Mouse (Mus musculus) CD4-positive, CD25-positive, alpha-beta regulatory T cell, adult 4 months (primary cell): Measurements from ENCODE around the gene Tmed1. TPM values are rescaled to one million over a fixed set of nuclear protein-coding genes. Genes with fewer than 3 reads are reported as not detected.
"Not testable (repeated sequence)": the region's sequence is repeated elsewhere in the genome, so short reads cannot be mapped to it uniquely, and the experiment has no call there.

ENCODE experiments used
- ATAC-seq: one replicate; pipeline ENCODE4 v1.8.0; 2017
- polyA plus RNA-seq, 2 experiments: library from polyadenylated mRNA; unstranded; fragments of 100-300 nt; shearing (Covaris generic); gene quantifications; one replicate each; pipeline ENCODE4 v1.2.1; 2017

Tmed1 gene
- polyA plus RNA-seq, 2 experiments from 2014 or later, result 6.4 to 8.2 TPM

DNA sequence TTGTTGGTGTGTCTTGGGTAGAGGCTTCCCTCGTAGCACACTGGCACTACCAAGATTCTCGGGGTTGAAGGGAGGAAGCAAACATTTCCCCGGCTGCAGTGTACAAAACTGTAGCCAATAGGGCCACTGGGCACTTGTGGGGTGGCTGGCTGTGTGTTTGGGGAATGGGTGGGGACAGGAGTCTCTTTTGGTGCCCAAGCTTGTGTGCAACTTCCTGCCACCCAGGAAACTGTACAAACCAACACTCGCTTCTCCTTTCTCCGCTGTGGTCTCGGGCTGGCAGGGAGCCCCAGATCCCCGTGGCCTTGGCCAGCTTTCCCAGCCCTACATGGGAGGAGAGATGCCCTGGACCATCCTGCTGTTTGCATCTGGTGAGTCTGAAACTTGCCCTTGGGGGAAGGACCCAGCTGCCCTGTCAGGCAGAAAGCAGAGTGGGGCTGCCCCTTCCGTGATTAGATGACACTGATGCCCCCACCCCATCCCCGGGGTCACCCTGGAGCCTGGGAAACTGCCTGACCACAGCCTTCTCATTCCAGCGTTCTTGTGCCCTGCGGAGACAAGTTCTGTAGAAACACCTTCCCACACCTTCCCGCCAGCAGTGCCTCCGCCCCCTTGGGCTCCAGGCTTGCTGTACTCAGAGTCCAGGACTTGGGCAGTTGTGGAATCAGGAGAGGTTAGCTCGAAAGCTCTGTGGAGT lies 16.0 kb upstream of the Tmed1 start, which contains the start of gene AB124611:
Gene AB124611 (plus strand): TSS at position 240 of the 697 bp plus-strand sequence.
- ATAC-seq, result peak; percentile 88

- no peak for ATAC-seq
Measured at GRCm38 (mm10) chr9:21525142-21525936, 15.3 kb upstream of the Tmed1 start.

- ATAC-seq, result not testable (repeated sequence)
Measured at GRCm38 (mm10) chr9:21518690-21519089, 8.6 kb upstream of the Tmed1 start.

DNA sequence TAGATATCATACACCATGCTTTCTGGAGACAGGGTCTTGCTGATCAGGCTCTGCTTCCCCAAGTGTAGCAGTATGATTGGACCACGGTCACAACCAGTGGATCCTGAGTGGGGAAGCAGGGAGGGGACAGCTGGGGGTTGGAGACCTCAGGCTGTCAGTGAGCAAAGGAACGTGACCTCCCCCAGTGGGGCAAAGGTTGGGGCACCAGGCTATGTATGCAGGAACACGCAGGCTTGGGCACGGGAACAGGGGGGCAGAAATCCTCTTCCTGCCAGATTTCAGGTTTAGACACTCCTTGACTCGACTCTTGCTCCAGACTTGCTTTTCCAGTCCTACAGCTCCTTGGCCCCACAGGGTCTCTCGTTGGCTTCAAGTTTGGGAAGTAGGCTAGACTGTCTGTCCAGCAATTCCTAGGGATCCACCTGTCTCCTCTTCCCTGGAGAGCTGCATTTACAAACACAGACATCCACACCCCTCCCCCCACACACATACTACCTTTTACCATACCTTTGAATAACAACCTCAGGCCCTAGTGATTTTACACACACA lies 8.0 kb upstream of the Tmed1 start:
- ATAC-seq, result no peak

GRCm38 (mm10) chr9:21513466-21513865 lies 3.4 kb upstream of the Tmed1 start:
- ATAC-seq, result no peak

GRCm38 (mm10) chr9:21511052-21511451 lies 1.0 kb upstream of the Tmed1 start:
- ATAC-seq, result no peak

DNA sequence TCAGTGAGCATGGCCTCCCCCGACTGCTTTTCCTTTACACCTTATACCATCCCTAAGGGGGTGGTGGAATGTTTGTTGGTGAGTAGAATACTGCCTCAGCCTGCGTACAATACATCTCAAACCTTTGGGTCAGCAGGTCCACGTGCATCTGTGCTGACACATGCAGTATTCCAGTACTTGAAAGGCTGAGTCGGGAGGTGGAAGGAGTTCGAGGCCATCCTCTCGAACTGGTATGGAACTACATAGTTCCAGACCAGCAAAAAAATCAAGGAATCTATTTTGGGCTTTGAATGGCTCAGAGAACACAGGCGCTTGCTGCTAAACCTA lies 600 bp upstream of the Tmed1 start:
- ATAC-seq, result no peak

DNA sequence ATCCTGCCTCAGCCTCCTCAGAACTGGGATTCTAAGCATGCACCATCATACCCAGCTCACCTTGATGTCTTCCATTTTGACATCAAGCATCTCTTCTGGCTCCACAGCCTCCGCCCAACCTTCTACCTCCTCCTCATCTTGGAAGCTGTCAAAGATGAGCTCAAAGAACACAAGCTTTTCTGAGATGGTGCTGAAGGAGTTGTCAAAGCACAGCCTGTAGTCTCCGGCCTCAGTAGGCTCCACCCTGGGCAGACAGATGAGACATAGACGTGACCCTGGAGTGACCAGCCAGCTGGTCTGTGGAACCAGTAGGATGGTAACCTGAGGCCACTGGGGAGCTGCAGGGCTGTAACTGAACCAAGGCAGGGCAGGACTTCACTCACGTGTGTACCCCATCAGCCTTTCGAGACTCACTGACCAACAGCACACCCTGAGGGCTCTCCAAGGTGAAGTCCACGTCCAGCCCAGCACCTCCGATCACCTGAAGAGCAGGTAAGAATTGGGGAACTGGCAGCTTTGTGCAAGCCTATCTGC lies 1.1 kb downstream of the Tmed1 start:
- ATAC-seq, result no peak

GRCm38 (mm10) chr9:21507753-21508430 lies 2.2 kb downstream of the Tmed1 start:
- no peak for ATAC-seq

DNA sequence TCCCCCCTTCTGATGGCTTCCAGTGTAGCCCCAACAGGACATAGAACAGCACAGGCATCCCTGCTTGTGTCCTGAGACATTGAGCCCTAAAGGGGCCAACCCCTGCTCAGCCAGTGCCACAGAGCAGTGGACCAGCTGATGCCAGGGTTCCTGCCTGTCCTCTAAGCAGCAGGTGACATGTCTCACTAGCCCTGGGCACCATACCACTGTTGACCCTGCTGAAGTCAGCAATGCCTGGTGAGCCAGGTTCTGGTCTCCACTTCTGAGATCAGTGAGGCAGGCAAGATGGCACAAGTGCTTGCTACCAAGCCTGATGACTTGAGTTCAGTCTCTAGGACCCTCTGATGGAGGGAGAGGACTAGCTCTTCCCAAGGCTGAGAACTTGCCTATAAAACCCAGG lies 4.3 kb downstream of the Tmed1 start:
- ATAC-seq, result no peak

- no peak for ATAC-seq
Measured at GRCm38 (mm10) chr9:21503352-21503751, 6.7 kb downstream of the Tmed1 start.

- no peak for ATAC-seq
Measured at GRCm38 (mm10) chr9:21498284-21498902, 11.7 kb downstream of the Tmed1 start.

DNA sequence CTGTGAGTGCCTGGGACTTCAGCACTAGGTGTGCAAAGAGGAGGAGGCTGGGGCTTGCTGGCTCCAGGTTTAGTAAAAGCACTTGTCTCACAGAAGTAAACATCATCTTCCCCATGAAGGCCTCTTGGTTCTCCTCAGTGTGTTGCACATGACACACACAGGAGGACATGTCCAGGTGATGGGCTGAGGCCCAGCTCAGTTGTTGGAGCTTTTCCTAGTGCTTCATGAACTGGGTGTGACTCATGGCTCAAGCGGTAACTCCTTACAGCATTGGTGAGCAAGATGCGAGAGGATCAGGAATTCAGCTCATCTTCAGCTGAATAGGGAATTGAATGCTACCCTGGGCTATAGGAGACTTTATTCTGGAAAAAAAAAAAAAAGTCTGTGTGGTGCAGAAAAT lies 12.4 kb downstream of the Tmed1 start:
- ATAC-seq, result no peak

DNA sequence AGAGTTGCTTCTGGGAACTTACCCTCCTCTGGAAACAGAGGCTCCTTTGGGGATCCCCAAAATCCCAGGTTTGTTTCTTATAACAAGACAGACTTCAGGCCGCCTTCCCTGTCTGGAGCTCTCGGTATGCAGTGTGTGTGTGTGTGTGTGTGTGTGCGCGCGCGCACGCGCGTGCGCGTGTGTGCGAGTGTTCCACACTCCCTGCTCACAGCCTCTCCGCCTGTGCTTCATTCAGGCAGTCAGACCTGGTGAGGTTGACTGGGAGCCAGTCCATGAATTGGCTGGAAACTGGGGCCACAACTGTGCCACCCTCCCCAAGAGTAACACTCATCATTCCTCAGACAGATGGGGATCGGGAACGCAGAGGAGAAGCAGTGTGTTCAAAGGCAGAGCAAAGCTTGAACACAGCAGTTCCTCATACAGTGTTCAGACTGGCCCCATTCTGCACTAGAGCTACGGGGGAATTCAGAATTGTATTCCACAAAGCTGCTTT lies 13.0 kb downstream of the Tmed1 start:
- ATAC-seq, result no peak

DNA sequence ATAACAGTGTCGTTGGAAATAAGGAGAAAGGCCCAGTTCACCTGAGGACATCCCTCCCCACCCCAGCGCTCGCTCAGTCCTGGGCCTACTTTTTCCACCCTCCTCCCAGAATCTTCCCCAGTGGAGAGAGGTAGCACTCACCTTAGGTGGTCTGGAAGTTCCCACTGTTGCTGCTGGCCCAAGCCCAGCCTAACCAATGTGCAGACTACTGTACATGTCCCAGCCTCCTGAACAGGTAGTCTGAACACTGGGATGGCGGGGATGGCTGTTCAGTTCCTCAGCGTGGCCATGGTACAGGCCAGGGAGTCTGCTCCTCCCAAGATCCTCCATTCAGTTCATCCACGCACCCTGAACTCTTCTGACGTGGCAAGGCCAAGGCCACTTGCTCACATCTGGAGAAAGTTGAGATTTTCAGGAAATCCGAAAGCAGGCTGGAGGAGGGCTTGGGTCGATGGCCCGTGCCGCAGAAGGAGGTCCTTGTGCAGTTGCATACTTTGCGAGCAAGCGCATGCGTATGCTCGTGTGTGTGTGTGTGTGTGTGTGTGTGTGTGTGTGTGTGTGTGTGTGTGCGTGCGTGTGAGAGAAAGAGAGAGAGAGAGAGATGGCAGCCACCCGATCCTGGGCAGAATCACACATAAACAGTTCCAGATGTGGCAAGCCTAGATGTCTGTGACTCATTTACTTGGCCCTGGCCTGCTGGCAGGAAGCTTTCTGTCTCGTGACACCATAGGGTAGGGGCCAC lies 13.6 kb downstream of the Tmed1 start:
- ATAC-seq, result no peak

GRCm38 (mm10) chr9:21494726-21495125 lies 15.3 kb downstream of the Tmed1 start:
- ATAC-seq, result no peak

DNA sequence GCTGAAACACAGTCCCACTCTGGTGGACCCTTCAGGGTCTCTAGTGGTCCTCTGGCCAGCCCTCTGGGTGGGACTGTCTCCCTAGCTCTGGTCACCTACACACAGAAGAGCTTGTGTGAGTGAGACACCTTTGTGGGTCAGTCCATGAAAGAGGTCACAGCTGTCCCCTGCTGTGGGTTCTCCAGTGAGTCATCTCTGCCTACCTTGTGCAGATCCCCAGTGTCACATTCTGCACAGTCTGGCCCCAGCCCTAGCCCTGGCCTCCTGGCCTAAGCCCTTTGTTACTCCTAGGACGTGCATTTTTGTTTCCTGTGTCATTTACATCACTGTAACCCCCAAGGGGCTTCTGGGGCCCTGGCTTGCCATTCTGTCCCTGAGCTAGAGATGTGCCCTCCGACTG lies 16.1 kb downstream of the Tmed1 start:
- ATAC-seq, result no peak

DNA sequence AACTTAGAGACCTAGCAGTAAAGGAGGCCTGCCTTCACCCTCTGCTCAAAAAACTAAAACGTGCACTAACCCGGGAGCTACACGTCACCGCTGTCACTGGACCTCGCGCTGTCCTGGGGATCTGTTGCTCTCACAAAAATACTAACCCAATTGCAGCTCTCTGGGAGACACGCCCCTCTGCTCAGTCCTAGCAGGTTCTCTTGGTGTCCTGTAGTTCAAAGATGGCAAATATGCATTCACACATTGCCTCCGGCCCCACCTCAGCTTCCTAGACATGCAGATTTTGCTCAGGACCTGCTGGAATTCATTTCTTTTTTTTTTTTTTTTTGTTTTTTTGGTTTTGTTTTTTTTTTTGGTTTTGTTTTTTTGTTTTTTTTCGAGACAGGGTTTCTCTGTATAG lies 19.4 kb downstream of the Tmed1 start:
- ATAC-seq, result no peak

- not testable (repeated sequence) for ATAC-seq
Measured at GRCm38 (mm10) chr9:21488246-21488645, 21.8 kb downstream of the Tmed1 start.

DNA sequence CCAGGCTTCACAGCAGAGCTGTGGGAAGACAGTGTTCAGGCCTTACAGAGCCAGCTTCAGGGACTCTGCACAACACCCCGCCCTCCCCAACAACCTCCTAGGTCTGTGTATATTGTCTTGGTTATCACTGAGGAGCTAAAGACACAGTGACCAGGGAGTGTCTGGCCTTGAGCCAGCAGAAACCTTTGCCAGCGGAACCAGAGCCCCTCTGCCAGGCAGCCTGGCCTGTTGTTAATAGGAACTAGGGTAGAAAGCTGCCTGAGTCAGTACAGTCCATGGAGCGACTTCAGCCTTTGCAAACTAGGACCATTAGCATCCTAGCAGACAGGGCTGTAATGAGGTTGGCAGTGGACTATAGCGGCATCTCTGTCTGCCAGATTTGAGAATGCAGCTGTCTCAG lies 26.0 kb downstream of the Tmed1 start:
- no peak for ATAC-seq

DNA sequence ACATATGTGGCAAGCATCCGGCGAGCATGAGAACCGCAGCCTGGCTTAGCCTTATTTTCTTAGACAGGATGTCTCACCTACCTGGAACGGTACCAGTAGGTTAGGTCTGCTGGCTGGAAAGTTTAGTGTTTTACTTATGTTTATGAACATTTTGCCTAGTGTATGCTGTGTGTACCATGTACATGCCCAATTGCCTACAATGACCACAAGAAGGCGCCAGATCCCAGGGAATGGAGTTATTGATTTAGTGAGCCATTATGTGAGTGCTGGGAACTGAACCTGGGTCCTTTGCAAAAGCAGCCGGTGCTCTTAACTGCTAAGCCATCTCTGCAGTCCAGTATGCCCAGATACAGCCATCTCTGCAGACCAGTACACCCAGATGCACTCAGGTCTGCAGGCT lies 32.3 kb downstream of the Tmed1 start:
- no peak for ATAC-seq

DNA sequence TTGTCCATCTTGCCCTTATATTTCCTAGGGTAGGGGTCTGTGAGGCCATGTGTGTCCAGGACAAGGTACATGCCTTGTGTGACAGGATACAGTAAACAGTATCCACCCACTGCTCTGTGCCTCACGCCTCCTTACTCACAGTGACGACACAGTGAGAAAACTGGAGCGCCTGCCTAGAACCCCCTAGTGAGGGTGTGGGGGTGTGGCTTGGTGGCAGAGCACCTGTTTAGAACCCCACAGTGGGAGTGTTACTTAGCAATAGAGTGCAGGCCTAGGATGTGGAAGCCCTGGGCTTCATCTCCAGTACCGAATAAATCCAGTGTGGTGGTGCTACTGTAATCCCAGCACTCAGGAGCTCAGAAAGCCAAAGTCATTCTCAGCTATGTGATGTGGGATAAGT lies 37.1 kb downstream of the Tmed1 start:
- no peak for ATAC-seq
